In genomic region chr19:17592790-17593189, GRCm38 (mm10) we compare ENCODE assay signal across 11 mouse cellular contexts.
DNase-seq lines count a peak whose midpoint lies in the region; ATAC-seq and TF ChIP-seq lines count a peak whose summit lies in the region.
"Had no signal": no experiment of that assay in that cellular context is flagged by ENCODE, and none has a peak within 500 bp of the region (broad histone marks: within the 10 kb centered on the region; RNA-seq: fewer than 3 reads in every experiment).

No protein-coding gene starts in this region.

- POLR2A ChIA-PET in Patski (lab: Charles Lee), result no interaction called here

- no peak for TF ChIP-seq CTCF in Patski (IDR thresholded peaks at IDR 0.05)
- no peak for TF ChIP-seq CTCF in left cerebral cortex, adult 2 months (IDR thresholded peaks at IDR 0.05)

- no peak overlapping the region for H3K4me2 ChIP-seq in kidney, embryonic 16.5 days (replicated peaks; ENCODE audit: low read depth, low read length)
- no peak overlapping the region for H3K4me2 ChIP-seq in lung, embryonic 15.5 days
- H3K4me2 ChIP-seq: heart, embryonic 12.5 days had no signal

- peaks cover 8% of the 10 kb centered on the region; the same call in 1 of the 2 replicates for H3K36me3 ChIP-seq in kidney, embryonic 16.5 days (ENCODE audit: insufficient read depth, low read length)
- H3K36me3 ChIP-seq in lung, embryonic 15.5 days, result 0 out of 2 replicates have a peak, but pooled peaks cover 7% of the 10 kb centered on the region

- no peak for ATAC-seq in kidney, embryonic 16.5 days (ENCODE audit: low FRiP score, low TSS enrichment)
- ATAC-seq in Patski, result peak; percentile 54
- ATAC-seq in lung, embryonic 15.5 days (ENCODE audit: borderline replicate concordance, extremely low read depth, low FRiP score, low TSS enrichment), result peak; percentile 47; the same call in 1 of the 2 replicates

- CTCF ChIA-PET in Patski (lab: Charles Lee), result interaction anchor here (1.7 kb wide), 1 partner anchor 12 kb away, joined by 4 read pairs; no protein-coding TSS in a partner anchor

- H3K4me3 ChIP-seq in kidney, embryonic 16.5 days (ENCODE audit: low read length), result no peak overlapping the region
- H3K4me3 ChIP-seq in lung, embryonic 15.5 days, result no peak overlapping the region
- no peak overlapping the region for H3K4me3 ChIP-seq in left cerebral cortex, adult 2 months
- H3K4me3 ChIP-seq: heart, embryonic 12.5 days; megakaryocyte, embryonic 14.5 days had no signal

- H3K27me3 ChIP-seq in kidney, embryonic 16.5 days (ENCODE audit: insufficient read depth, low read length), result no peaks in the 10 kb centered on the region
- H3K27me3 ChIP-seq in Patski, result no peaks in the 10 kb centered on the region
- no peaks in the 10 kb centered on the region for H3K27me3 ChIP-seq in lung, embryonic 15.5 days
- H3K27me3 ChIP-seq: heart, embryonic 12.5 days; megakaryocyte, embryonic 14.5 days had no signal

- in situ Hi-C loops in Patski (cut with MboI; ENCODE audit: low pct_unique_long_range_greater_than_20kb), result no loop called here

- DNase-seq in kidney, adult 9 months, result no peak
- DNase-seq in Patski (ENCODE audit: low read depth, low spot score), result peak; percentile 3
- peak; percentile 53 for DNase-seq in adrenal gland, postnatal 14 days
- no peak for DNase-seq in left cerebral cortex, adult 2 months (ENCODE audit: extremely low spot score in 1 of 2, low spot score in 2 of 2)
- DNase-seq in thymus, adult 18-20 months, result no peak
- DNase-seq in neural tube, embryonic 10.5 days (ENCODE audit: extremely low spot score, low spot score), result no peak
- DNase-seq: thymus, adult 2 months had no signal

- 0 out of 2 replicates have a peak overlapping the region, but pooled peaks have one; percentile 0 for H3K27ac ChIP-seq in kidney, embryonic 16.5 days (ENCODE audit: low read length)
- H3K27ac ChIP-seq in lung, embryonic 15.5 days, result peak overlapping the region; percentile 16; the same call in 1 of the 2 replicates
- H3K27ac ChIP-seq in left cerebral cortex, adult 2 months, result no peak overlapping the region

- H3K9me3 ChIP-seq in kidney, embryonic 16.5 days (ENCODE audit: low read length), result no peaks in the 10 kb centered on the region
- no peaks in the 10 kb centered on the region for H3K9me3 ChIP-seq in lung, embryonic 15.5 days
- H3K9me3 ChIP-seq: heart, embryonic 12.5 days; megakaryocyte, embryonic 14.5 days had no signal

- intact Hi-C loops in left cerebral cortex, adult 2 months (cut with DNase I), result no loop called here

- 9% methylated on average over 1 of the region's 1 CpGs for WGBS in kidney, embryonic 16.5 days
- WGBS in lung, embryonic 15.5 days, result 0% methylated on average over 1 of the region's 1 CpGs

- H3K4me1 ChIP-seq in kidney, embryonic 16.5 days (ENCODE audit: insufficient read depth, low read length), result peaks cover 21% of the 10 kb centered on the region
- peaks cover 29% of the 10 kb centered on the region for H3K4me1 ChIP-seq in lung, embryonic 15.5 days
- H3K4me1 ChIP-seq: megakaryocyte, embryonic 14.5 days had no signal

- no peak overlapping the region for H3K9ac ChIP-seq in kidney, embryonic 16.5 days (replicated peaks; ENCODE audit: low read length)
- no peak overlapping the region for H3K9ac ChIP-seq in lung, embryonic 15.5 days
- H3K9ac ChIP-seq: heart, embryonic 12.5 days had no signal

Comparison
In these comparisons a context has a peak if more than half of its experiments do, and no peak if none do; other contexts are left out.
1. DNase-seq: peak in Patski (single experiment) and adrenal gland, postnatal 14 days (single experiment); none in kidney, adult 9 months (single experiment), left cerebral cortex, adult 2 months (0 of 2), thymus, adult 18-20 months (0 of 2) and neural tube, embryonic 10.5 days (single experiment).